Mouse (Mus musculus) liver, embryonic 15.5 days (tissue): Measurements from ENCODE around the gene Agps. TPM values are rescaled to one million over a fixed set of nuclear protein-coding genes. Genes with fewer than 3 reads are reported as not detected.

Source experiments
- ATAC-seq: fragments of 200-750 bp; cut with Nextera tagmentation; 2 replicates; pipeline ENCODE4 v1.8.0; 2017; ENCODE audit warnings: moderate number of reproducible peaks, mild to moderate bottlenecking, moderate library complexity; ENCODE audit not compliant: insufficient read depth
- H3K27ac ChIP-seq: fragments of 300-500 bp; sonication (generic); replicated peaks from 2 replicates; pipeline ENCODE4 v1.5.1; 2015; ENCODE audit warnings: mild to moderate bottlenecking, inconsistent platforms
- H3K27me3 ChIP-seq: fragments of 300-500 bp; sonication (generic); 2 replicates; pipeline ENCODE4 v1.6.1; 2015; ENCODE audit warnings: mild to moderate bottlenecking, inconsistent platforms
- H3K36me3 ChIP-seq: fragments of 300-500 bp; sonication (generic); replicated peaks from 2 replicates; pipeline ENCODE4 v1.6.1; 2015; ENCODE audit warnings: moderate library complexity, mild to moderate bottlenecking, inconsistent platforms
- H3K4me1 ChIP-seq: fragments of 300-500 bp; sonication (generic); replicated peaks from 2 replicates; pipeline ENCODE4 v1.6.1; 2015; ENCODE audit warnings: inconsistent platforms
- H3K4me2 ChIP-seq: fragments of 300-500 bp; sonication (generic); 2 replicates; pipeline ENCODE4 v1.6.1; 2015; ENCODE audit warnings: moderate library complexity, mild to moderate bottlenecking, inconsistent platforms
- H3K4me3 ChIP-seq: fragments of 300-500 bp; sonication (generic); replicated peaks from 2 replicates; pipeline ENCODE4 v1.5.1; 2015; ENCODE audit warnings: mild to moderate bottlenecking, inconsistent platforms
- H3K9ac ChIP-seq: fragments of 300-500 bp; sonication (generic); 2 replicates; pipeline ENCODE4 v1.6.1; 2015; ENCODE audit warnings: moderate library complexity, mild to moderate bottlenecking, inconsistent platforms
- H3K9me3 ChIP-seq: fragments of 300-500 bp; sonication (generic); replicated peaks from 2 replicates; pipeline ENCODE4 v1.6.1; 2016; ENCODE audit warnings: inconsistent platforms
- WGBS: fragments of 180-500 bp; shearing (Covaris S2); methylation state at CpG from one replicate; pipeline ENCODE4 v1.1.7; 2015; ENCODE audit warnings: mixed read lengths; ENCODE audit not compliant: insufficient replicate concordance; 5-methylcytosine and 5-hydroxymethylcytosine counted together
- polyA plus RNA-seq: library from polyadenylated mRNA; unstranded; fragments of >200 nt; fragmentation: Nextera tagmentation; extraction: Ambion mirVana; gene quantifications from 2 replicates; pipeline ENCODE4 v1.2.1, GENCODE M21; 2015

Gene Agps
- polyA plus RNA-seq, 1 experiment from 2014 or later = 14.8 TPM

DNA sequence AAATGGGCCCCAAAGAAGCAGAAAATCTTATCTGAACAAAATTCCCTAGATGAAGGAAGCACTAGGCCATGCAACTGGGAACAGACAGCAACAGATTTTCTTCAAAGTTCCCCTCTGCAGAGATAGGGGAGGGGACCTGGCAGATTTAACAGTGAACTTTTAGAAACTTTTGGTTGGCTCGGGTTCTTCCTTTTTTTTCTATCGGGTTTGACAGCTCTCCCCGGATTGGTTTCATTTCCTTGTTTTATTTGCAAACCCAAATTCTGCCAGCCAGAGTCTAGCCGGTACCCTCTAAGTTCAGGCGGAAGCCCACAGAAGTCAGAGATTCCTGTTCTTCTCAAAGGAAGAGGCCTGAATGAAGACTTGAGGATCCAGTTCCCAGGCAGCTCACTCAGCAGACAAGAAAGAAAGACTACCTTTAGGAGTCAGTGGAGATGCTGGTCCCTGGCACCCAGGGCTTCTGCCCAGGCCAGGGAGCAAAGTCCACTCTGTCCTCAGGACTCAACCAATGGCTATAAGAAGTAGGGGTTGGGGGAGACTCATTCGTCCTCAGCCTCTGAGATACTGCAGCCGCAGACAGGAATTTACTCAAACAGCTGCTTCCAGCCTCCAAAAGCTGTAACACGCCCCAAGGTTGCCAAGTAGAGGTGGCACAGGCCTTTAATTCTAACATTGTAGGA is 2.9 kb upstream of the Agps start:
- H3K27ac ChIP-seq = peak overlapping the region; percentile 34
- H3K9ac ChIP-seq = no peak overlapping the region
- 27% methylated on average over 8 of the region's 8 CpGs for WGBS
- no peaks in the 10 kb centered on the region for H3K36me3 ChIP-seq
- no peaks in the 10 kb centered on the region for H3K9me3 ChIP-seq
- H3K4me3 ChIP-seq = no peak overlapping the region
- no peak overlapping the region for H3K4me2 ChIP-seq
- no peaks in the 10 kb centered on the region for H3K27me3 ChIP-seq
- ATAC-seq = no peak
- H3K4me1 ChIP-seq = peaks cover 21% of the 10 kb centered on the region

DNA sequence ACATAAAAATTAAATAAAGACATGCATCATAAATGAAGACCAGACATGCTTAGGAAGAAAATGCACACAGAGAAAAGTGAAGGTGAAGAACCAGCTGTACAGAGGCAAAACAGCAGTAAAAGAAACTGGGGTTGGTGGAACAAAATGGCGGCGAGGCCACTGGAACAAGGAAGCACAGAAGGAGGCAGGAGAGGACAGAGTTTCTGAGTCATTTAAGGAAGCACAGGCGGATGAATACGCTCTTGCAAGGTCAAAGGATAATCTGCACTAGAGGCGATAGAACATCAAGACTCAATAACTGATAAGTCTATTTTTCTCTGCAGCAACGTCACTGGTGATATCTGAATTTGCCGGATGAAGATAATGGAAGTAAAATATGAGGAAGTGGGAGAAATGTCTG is 1.7 kb upstream of the Agps start:
- H3K9ac ChIP-seq = no peak overlapping the region
- H3K27me3 ChIP-seq = no peaks in the 10 kb centered on the region
- no peak for ATAC-seq
- H3K4me3 ChIP-seq = no peak overlapping the region
- no peaks in the 10 kb centered on the region for H3K36me3 ChIP-seq
- no peaks in the 10 kb centered on the region for H3K9me3 ChIP-seq
- H3K4me2 ChIP-seq = no peak overlapping the region
- H3K4me1 ChIP-seq = peaks cover 27% of the 10 kb centered on the region
- WGBS = 65% methylated on average over 7 of the region's 7 CpGs
- no peak overlapping the region for H3K27ac ChIP-seq

DNA sequence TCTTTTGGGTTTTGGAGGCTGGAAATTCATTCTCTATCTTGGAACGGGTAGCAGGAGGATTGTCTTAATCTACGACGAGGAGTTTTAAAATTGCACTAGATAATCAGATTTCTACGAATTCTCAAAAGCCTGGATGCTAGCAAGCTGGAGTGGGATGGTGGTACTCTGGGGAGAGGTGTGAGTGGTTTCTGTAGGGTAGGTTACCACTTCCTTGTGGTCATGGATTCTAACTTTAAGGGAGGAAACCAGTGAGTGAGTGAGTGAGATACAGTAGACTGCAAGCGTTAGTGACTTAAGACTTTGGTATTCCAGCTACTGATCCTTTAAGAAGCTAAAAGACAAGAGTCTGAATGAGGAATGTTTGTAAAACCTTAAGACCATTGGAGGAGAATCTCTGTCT is 804 bp downstream of the Agps start:
- WGBS = 0% methylated on average over 5 of the region's 5 CpGs

GRCm38 (mm10) chr2:75834492-75834891 is 2.5 kb downstream of the Agps start:
- Histone ChIP-seq H3K36me3 (no peaks in the 10 kb centered on the region), H3K4me3 (no peak overlapping the region), H3K27me3 (no peaks in the 10 kb centered on the region), H3K27ac (no peak overlapping the region), H3K9me3 (no peaks in the 10 kb centered on the region), H3K9ac (no peak overlapping the region), H3K4me1 (peaks cover 50% of the 10 kb centered on the region), H3K4me2 (peak overlapping the region; percentile 87; the same call in 1 of the 2 replicates)
- 75% methylated on average over 2 of the region's 2 CpGs for WGBS
- ATAC-seq = no peak

More for the DNA sequence above, 804 bp downstream of the Agps start:
- ATAC-seq = no peak
- no peaks in the 10 kb centered on the region for H3K9me3 ChIP-seq
- H3K36me3 ChIP-seq = no peaks in the 10 kb centered on the region
- H3K4me1 ChIP-seq = peaks cover 35% of the 10 kb centered on the region
- H3K27ac ChIP-seq = peak overlapping the region; percentile 75; the same call in 1 of the 2 replicates
- H3K27me3 ChIP-seq = no peaks in the 10 kb centered on the region
- H3K4me2 ChIP-seq = peak overlapping the region; percentile 87
- peak overlapping the region; percentile 71 for H3K9ac ChIP-seq
- peak overlapping the region; percentile 69 for H3K4me3 ChIP-seq

DNA sequence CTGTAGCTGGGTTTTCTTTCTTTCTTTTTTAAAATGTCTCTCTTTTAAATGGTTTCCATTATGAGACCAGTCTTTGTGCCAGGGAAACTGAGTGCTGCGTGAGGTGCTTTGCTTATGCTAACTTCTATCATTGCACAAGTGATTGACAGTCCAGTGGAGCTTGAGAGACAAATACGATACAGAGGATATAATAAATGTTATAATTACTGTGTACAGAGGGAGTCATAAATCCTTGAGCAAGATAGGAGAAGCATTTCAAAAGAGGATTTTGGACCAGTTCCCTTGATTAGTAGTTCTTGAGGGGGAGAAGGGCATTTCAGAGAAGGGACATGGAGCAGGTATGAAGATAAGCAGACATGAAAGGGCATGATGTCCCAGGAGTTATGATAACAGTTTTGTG is 10.3 kb downstream of the Agps start:
- ATAC-seq = no peak
- no peak overlapping the region for H3K27ac ChIP-seq
- H3K9ac ChIP-seq = no peak overlapping the region
- H3K4me1 ChIP-seq = peaks cover 31% of the 10 kb centered on the region
- H3K4me3 ChIP-seq = no peak overlapping the region
- H3K4me2 ChIP-seq = no peak overlapping the region
- H3K27me3 ChIP-seq = no peaks in the 10 kb centered on the region
- WGBS = 71% methylated on average over 2 of the region's 2 CpGs
- no peaks in the 10 kb centered on the region for H3K36me3 ChIP-seq
- H3K9me3 ChIP-seq = no peaks in the 10 kb centered on the region

- Histone ChIP-seq H3K4me1 (peaks cover 14% of the 10 kb centered on the region), H3K27me3 (no peaks in the 10 kb centered on the region), H3K4me2 (no peak overlapping the region), H3K36me3 (no peaks in the 10 kb centered on the region), H3K9ac (no peak overlapping the region), H3K9me3 (no peaks in the 10 kb centered on the region), H3K4me3 (no peak overlapping the region), H3K27ac (no peak overlapping the region)
- ATAC-seq = no peak
- 78% methylated on average over 1 of the region's 1 CpGs for WGBS
These were observed 15.7 kb downstream of the Agps start for GRCm38 (mm10) chr2:75847708-75848107.

DNA sequence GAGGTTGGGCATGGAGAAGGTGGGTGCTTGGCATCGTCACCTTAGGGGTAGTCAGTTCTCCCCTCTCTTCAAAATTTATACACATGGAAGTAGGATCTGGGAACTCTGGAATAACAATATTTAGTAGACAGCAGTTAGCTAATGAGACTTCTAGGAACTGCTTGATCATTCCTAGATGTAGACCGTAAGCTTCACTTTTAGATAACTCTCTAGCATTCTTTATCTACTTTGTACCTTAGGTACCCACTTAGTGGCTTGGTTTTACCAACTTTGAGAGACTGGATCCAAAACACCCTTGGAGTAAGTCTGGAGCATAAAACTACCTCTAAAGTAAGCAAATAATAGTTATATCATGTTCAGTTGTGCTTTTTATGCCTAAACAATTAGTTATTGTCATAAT is 20.5 kb downstream of the Agps start:
- Histone ChIP-seq H3K4me1 (peaks cover 11% of the 10 kb centered on the region), H3K4me2 (no peak overlapping the region), H3K27ac (no peak overlapping the region), H3K36me3 (peaks cover 13% of the 10 kb centered on the region), H3K4me3 (no peak overlapping the region), H3K9ac (no peak overlapping the region), H3K9me3 (no peaks in the 10 kb centered on the region), H3K27me3 (no peaks in the 10 kb centered on the region)
- WGBS = 63% methylated on average over 2 of the region's 2 CpGs
- no peak for ATAC-seq

- Histone ChIP-seq H3K36me3 (peaks cover 26% of the 10 kb centered on the region), H3K4me3 (no peak overlapping the region), H3K4me2 (no peak overlapping the region), H3K4me1 (peaks cover 11% of the 10 kb centered on the region), H3K9me3 (no peaks in the 10 kb centered on the region), H3K27me3 (no peaks in the 10 kb centered on the region), H3K9ac (no peak overlapping the region), H3K27ac (no peak overlapping the region)
- 67% methylated on average over 3 of the region's 3 CpGs for WGBS
- no peak for ATAC-seq
These were observed 22.2 kb downstream of the Agps start for GRCm38 (mm10) chr2:75854136-75854535.

GRCm38 (mm10) chr2:75861115-75861514 is 29.1 kb downstream of the Agps start:
- H3K27ac ChIP-seq = no peak overlapping the region
- ATAC-seq = no peak
- H3K9ac ChIP-seq = no peak overlapping the region
- peaks cover 29% of the 10 kb centered on the region for H3K36me3 ChIP-seq
- no peak overlapping the region for H3K4me2 ChIP-seq
- no peaks in the 10 kb centered on the region for H3K9me3 ChIP-seq
- 81% methylated on average over 3 of the region's 3 CpGs for WGBS
- no peak overlapping the region for H3K4me3 ChIP-seq
- no peaks in the 10 kb centered on the region for H3K27me3 ChIP-seq
- no peaks in the 10 kb centered on the region for H3K4me1 ChIP-seq

GRCm38 (mm10) chr2:75869604-75870003 is 37.6 kb downstream of the Agps start:
- H3K4me3 ChIP-seq = no peak overlapping the region
- no peak overlapping the region for H3K27ac ChIP-seq
- H3K9ac ChIP-seq = no peak overlapping the region
- no peaks in the 10 kb centered on the region for H3K4me1 ChIP-seq
- no peaks in the 10 kb centered on the region for H3K27me3 ChIP-seq
- 84% methylated on average over 2 of the region's 2 CpGs for WGBS
- no peak for ATAC-seq
- H3K9me3 ChIP-seq = no peaks in the 10 kb centered on the region
- peaks cover 19% of the 10 kb centered on the region; the same call in 1 of the 2 replicates for H3K36me3 ChIP-seq
- no peak overlapping the region for H3K4me2 ChIP-seq

DNA sequence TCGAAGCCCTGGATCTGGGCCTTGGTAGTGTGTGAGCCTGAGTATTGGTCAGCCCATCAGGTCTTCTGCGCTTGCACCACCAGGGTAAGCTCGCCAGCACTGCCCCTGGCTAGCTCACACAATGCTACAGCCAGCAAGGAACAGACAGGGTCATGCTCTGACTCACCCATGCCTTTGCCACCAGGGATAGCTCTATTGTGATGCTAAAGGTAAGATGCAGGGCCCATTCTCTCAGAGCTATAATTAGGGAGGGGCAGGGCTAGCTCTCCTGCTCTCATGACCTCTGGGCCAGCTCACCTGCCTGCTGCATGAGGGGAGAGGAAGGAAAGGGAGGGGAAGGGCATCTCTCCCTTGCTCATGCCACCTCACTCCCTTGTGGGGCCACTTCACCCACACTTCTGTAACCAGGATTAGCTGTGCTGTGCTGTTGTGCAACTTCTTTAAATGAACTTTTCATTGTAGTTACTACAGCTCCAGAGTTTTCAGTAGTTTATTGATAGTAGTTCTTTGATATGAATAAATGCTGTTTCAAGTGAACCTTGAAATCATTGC is 42.1 kb downstream of the Agps start:
- no peak overlapping the region for H3K4me3 ChIP-seq
- H3K4me1 ChIP-seq = no peaks in the 10 kb centered on the region
- no peaks in the 10 kb centered on the region for H3K27me3 ChIP-seq
- H3K9ac ChIP-seq = no peak overlapping the region
- no peak overlapping the region for H3K27ac ChIP-seq
- H3K9me3 ChIP-seq = no peaks in the 10 kb centered on the region
- no peak for ATAC-seq
- no peak overlapping the region for H3K4me2 ChIP-seq
- peaks cover 20% of the 10 kb centered on the region for H3K36me3 ChIP-seq
- WGBS = 80% methylated on average over 3 of the region's 3 CpGs

- no peak overlapping the region for H3K9ac ChIP-seq
- H3K9me3 ChIP-seq = no peaks in the 10 kb centered on the region
- no peak overlapping the region for H3K4me2 ChIP-seq
- peaks cover 13% of the 10 kb centered on the region; the same call in 1 of the 2 replicates for H3K36me3 ChIP-seq
- no peaks in the 10 kb centered on the region for H3K4me1 ChIP-seq
- ATAC-seq = no peak
- H3K4me3 ChIP-seq = no peak overlapping the region
- 47% methylated on average over 3 of the region's 3 CpGs for WGBS
- H3K27me3 ChIP-seq = no peaks in the 10 kb centered on the region
- no peak overlapping the region for H3K27ac ChIP-seq
These were observed 47.8 kb downstream of the Agps start for GRCm38 (mm10) chr2:75879791-75880190.
